Mouse (Mus musculus): ENCODE measurements around the gene Dgkg. TPM values are rescaled to one million over a fixed set of nuclear protein-coding genes. Genes with fewer than 3 reads are reported as not detected.

Dgkg gene
- total and polyA plus RNA-seq, 3 experiments = 0.33 TPM; not detected in 2

- no peak for ATAC-seq (ENCODE audit: extremely low read depth, insufficient number of reproducible peaks, low FRiP score, poor library complexity, severe bottlenecking)
- H3K9me3 ChIP-seq (replicated peaks) = no peaks in the 10 kb centered on the region
- no peak for TF ChIP-seq POLR2AphosphoS5 (IDR thresholded peaks at IDR 0.05; ENCODE audit: insufficient replicate concordance, low read depth, low read length)
- TF ChIP-seq TAL1 (conservative IDR thresholded peaks at IDR 0.05; ENCODE audit: low read depth, low read length) = no peak
- no peak for TF ChIP-seq CTCF (IDR thresholded peaks at IDR 0.05; ENCODE audit: low read depth, low read length)
- TF ChIP-seq GATA2 (IDR thresholded peaks at IDR 0.05; ENCODE audit: borderline replicate concordance, low read depth, low read length) = no peak
- TF ChIP-seq GATA1 (IDR thresholded peaks at IDR 0.05; ENCODE audit: borderline replicate concordance, low read length) = no peak
- H3K4me3 ChIP-seq (ENCODE audit: low read depth, low read length) = no peak overlapping the region
- H3K36me3 ChIP-seq (replicated peaks) = no peaks in the 10 kb centered on the region
- H3K27me3 ChIP-seq (ENCODE audit: insufficient read depth, low read length) = no peaks in the 10 kb centered on the region
- no peak for DNase-seq (ENCODE audit: low spot score)
- no peaks in the 10 kb centered on the region for H3K4me1 ChIP-seq (ENCODE audit: insufficient read depth, low read depth, low read length)
These were observed 3.1 kb downstream of the Dgkg start for GRCm38 (mm10) chr16:22653817-22654476.

- H3K4me1 ChIP-seq (ENCODE audit: insufficient read depth, low read depth, low read length) = no peaks in the 10 kb centered on the region
- H3K36me3 ChIP-seq (replicated peaks) = no peaks in the 10 kb centered on the region
- no peak overlapping the region for H3K4me3 ChIP-seq (ENCODE audit: low read depth, low read length)
- no peaks in the 10 kb centered on the region for H3K9me3 ChIP-seq (replicated peaks)
- H3K27me3 ChIP-seq (ENCODE audit: insufficient read depth, low read length) = no peaks in the 10 kb centered on the region
- no peak for DNase-seq (ENCODE audit: low spot score)
- no peak for ATAC-seq (ENCODE audit: extremely low read depth, insufficient number of reproducible peaks, low FRiP score, poor library complexity, severe bottlenecking)
- TF ChIP-seq GATA1 (IDR thresholded peaks at IDR 0.05; ENCODE audit: borderline replicate concordance, low read length) = no peak
- TF ChIP-seq TAL1 (conservative IDR thresholded peaks at IDR 0.05; ENCODE audit: low read depth, low read length) = no peak
- TF ChIP-seq CTCF (IDR thresholded peaks at IDR 0.05; ENCODE audit: low read depth, low read length) = no peak
- no peak for TF ChIP-seq GATA2 (IDR thresholded peaks at IDR 0.05; ENCODE audit: borderline replicate concordance, low read depth, low read length)
- no peak for TF ChIP-seq POLR2AphosphoS5 (IDR thresholded peaks at IDR 0.05; ENCODE audit: insufficient replicate concordance, low read depth, low read length)
These were observed 5.8 kb downstream of the Dgkg start for GRCm38 (mm10) chr16:22651244-22651643.

- H3K4me3 ChIP-seq (ENCODE audit: low read depth, low read length) = no peak overlapping the region
- no peaks in the 10 kb centered on the region for H3K4me1 ChIP-seq (ENCODE audit: insufficient read depth, low read depth, low read length)
- DNase-seq (ENCODE audit: low spot score) = no peak
- TF ChIP-seq TAL1 (conservative IDR thresholded peaks at IDR 0.05; ENCODE audit: low read depth, low read length) (no peak), POLR2AphosphoS5 (IDR thresholded peaks at IDR 0.05; ENCODE audit: insufficient replicate concordance, low read depth, low read length) (no peak), CTCF (IDR thresholded peaks at IDR 0.05; ENCODE audit: low read depth, low read length) (no peak), GATA2 (IDR thresholded peaks at IDR 0.05; ENCODE audit: borderline replicate concordance, low read depth, low read length) (no peak), GATA1 (IDR thresholded peaks at IDR 0.05; ENCODE audit: borderline replicate concordance, low read length) (no peak)
- ATAC-seq (ENCODE audit: extremely low read depth, insufficient number of reproducible peaks, low FRiP score, poor library complexity, severe bottlenecking) = no peak
- H3K9me3 ChIP-seq (replicated peaks) = no peaks in the 10 kb centered on the region
- H3K27me3 ChIP-seq (ENCODE audit: insufficient read depth, low read length) = no peaks in the 10 kb centered on the region
- no peaks in the 10 kb centered on the region for H3K36me3 ChIP-seq (replicated peaks)
These were observed 11.8 kb downstream of the Dgkg start for GRCm38 (mm10) chr16:22645256-22645655.

- ATAC-seq (ENCODE audit: extremely low read depth, insufficient number of reproducible peaks, low FRiP score, poor library complexity, severe bottlenecking) = no peak
- no peak overlapping the region for H3K4me3 ChIP-seq (ENCODE audit: low read depth, low read length)
- DNase-seq (ENCODE audit: low spot score) = no peak
- H3K4me1 ChIP-seq (ENCODE audit: insufficient read depth, low read depth, low read length) = no peaks in the 10 kb centered on the region
- no peaks in the 10 kb centered on the region for H3K9me3 ChIP-seq (replicated peaks)
- no peaks in the 10 kb centered on the region for H3K27me3 ChIP-seq (ENCODE audit: insufficient read depth, low read length)
- no peaks in the 10 kb centered on the region for H3K36me3 ChIP-seq (replicated peaks)
- TF ChIP-seq CTCF (IDR thresholded peaks at IDR 0.05; ENCODE audit: low read depth, low read length) = no peak
These were observed 13.6 kb downstream of the Dgkg start for GRCm38 (mm10) chr16:22643460-22643859.

- no peaks in the 10 kb centered on the region for H3K4me1 ChIP-seq (ENCODE audit: insufficient read depth, low read depth, low read length)
- H3K4me3 ChIP-seq (ENCODE audit: low read depth, low read length) = no peak overlapping the region
- H3K9me3 ChIP-seq (replicated peaks) = no peaks in the 10 kb centered on the region
- DNase-seq (ENCODE audit: low spot score) (no peak), ATAC-seq (ENCODE audit: extremely low read depth, insufficient number of reproducible peaks, low FRiP score, poor library complexity, severe bottlenecking) (no peak)
- H3K36me3 ChIP-seq (replicated peaks) = no peaks in the 10 kb centered on the region
- H3K27me3 ChIP-seq (ENCODE audit: insufficient read depth, low read length) = no peaks in the 10 kb centered on the region
- TF ChIP-seq POLR2AphosphoS5 (IDR thresholded peaks at IDR 0.05; ENCODE audit: insufficient replicate concordance, low read depth, low read length) (no peak), TAL1 (conservative IDR thresholded peaks at IDR 0.05; ENCODE audit: low read depth, low read length) (no peak), GATA1 (IDR thresholded peaks at IDR 0.05; ENCODE audit: borderline replicate concordance, low read length) (no peak), GATA2 (IDR thresholded peaks at IDR 0.05; ENCODE audit: borderline replicate concordance, low read depth, low read length) (no peak)
These were observed 14.1 kb downstream of the Dgkg start for GRCm38 (mm10) chr16:22642953-22643352.

GRCm38 (mm10) chr16:22642054-22642453, 15.0 kb downstream of the Dgkg start:
- H3K27me3 ChIP-seq (ENCODE audit: insufficient read depth, low read length) = no peaks in the 10 kb centered on the region
- ATAC-seq (ENCODE audit: extremely low read depth, insufficient number of reproducible peaks, low FRiP score, poor library complexity, severe bottlenecking) = no peak
- no peaks in the 10 kb centered on the region for H3K4me1 ChIP-seq (ENCODE audit: insufficient read depth, low read depth, low read length)
- TF ChIP-seq TAL1 (conservative IDR thresholded peaks at IDR 0.05; ENCODE audit: low read depth, low read length) = no peak
- TF ChIP-seq CTCF (IDR thresholded peaks at IDR 0.05; ENCODE audit: low read depth, low read length) = no peak
- no peak for TF ChIP-seq GATA2 (IDR thresholded peaks at IDR 0.05; ENCODE audit: borderline replicate concordance, low read depth, low read length)
- TF ChIP-seq POLR2AphosphoS5 (IDR thresholded peaks at IDR 0.05; ENCODE audit: insufficient replicate concordance, low read depth, low read length) = no peak
- no peak for TF ChIP-seq GATA1 (IDR thresholded peaks at IDR 0.05; ENCODE audit: borderline replicate concordance, low read length)
- no peaks in the 10 kb centered on the region for H3K9me3 ChIP-seq (replicated peaks)
- no peaks in the 10 kb centered on the region for H3K36me3 ChIP-seq (replicated peaks)
- H3K4me3 ChIP-seq (ENCODE audit: low read depth, low read length) = no peak overlapping the region
- no peak for DNase-seq (ENCODE audit: low spot score)

Measured in G1E (cell line).